Mouse (Mus musculus) ES-E14 (cell line): ENCODE results near the gene Ggcx.

ENCODE experiments used
- CHD2 ChIP-seq: IDR thresholded peaks from 2 replicates; pipeline ENCODE4 v1.6.1; 2014; ENCODE audit warnings: mild to moderate bottlenecking, low read depth, low read length, inconsistent platforms
- HCFC1 ChIP-seq: IDR thresholded peaks from 2 replicates; pipeline ENCODE4 v1.6.1; 2012; ENCODE audit warnings: low read length, inconsistent platforms, borderline replicate concordance; ENCODE audit not compliant: insufficient read depth
- MAFK ChIP-seq: IDR thresholded peaks from 2 replicates; pipeline ENCODE4 v1.6.1; 2014; ENCODE audit warnings: mild to moderate bottlenecking, low read depth, low read length, inconsistent platforms; ENCODE audit not compliant: insufficient read depth
- ZC3H11A ChIP-seq: IDR thresholded peaks from 2 replicates; pipeline ENCODE4 v1.6.1; 2012; ENCODE audit warnings: low read depth, mild to moderate bottlenecking, inconsistent platforms, low read length, borderline replicate concordance
- ZNF384 ChIP-seq: IDR thresholded peaks from 2 replicates; pipeline ENCODE4 v1.6.1; 2012; ENCODE audit warnings: low read depth, low read length, inconsistent platforms

DNA sequence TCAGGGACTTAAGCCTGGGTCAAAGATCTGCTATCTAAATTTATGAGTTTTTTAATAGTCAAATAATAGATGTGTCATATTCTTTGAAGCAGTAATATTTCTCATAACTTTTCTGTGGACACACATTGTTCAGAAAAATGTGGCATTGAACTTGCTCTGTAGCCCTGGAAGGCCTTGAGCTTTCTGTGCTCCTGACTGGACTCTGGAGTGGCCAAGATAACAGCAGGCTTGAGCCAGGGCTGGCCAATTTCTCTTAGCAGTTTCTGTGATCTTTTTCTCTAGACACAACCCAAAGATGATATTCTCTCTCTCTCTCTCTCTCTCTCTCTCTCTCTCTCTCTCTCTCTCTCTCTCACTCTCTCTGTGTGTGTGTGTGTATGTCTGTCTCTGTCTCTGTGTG lies 30.9 kb downstream of the Ggcx start:
- TF ChIP-seq HCFC1 (no peak), ZC3H11A (no peak), CHD2 (no peak), ZNF384 (no peak), MAFK (no peak)
